Mouse (Mus musculus) CD8-positive naive resting alpha-beta T cell, adult 57 days (primary cell): ENCODE data around the gene Olfr1275. TPM values are rescaled to one million over a fixed set of nuclear protein-coding genes. Genes with fewer than 3 reads are reported as not detected.

Source experiments
- total RNA-seq: library from RNA; stranded (reverse); gene quantifications from one replicate; pipeline ENCODE4 v1.2.4, GENCODE M21; 2023

Olfr1275 gene
- total RNA-seq = not detected

GRCm38 (mm10) chr2:111235186-111235585 is at the start of gene Olfr1275:
Olfr1275 (minus strand) TSS chr2:111235286.

DNA sequence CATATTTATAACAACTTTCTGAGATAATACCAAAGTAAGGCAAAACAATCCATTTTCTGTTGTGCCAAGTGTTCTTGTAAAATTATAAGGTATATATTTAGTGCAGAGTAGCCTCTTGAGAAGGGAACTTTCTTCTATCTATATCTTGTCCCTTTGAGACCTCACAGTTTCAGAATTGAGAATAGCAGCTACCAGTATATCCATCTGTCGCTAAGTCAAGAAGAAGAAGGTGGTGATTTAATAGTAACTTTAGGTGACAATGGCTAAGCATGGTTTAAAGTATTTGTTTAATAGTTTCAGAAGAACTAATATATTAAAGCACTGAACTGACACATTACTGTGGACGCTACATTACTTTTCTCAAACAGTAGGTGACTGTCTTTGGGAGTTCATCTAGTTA is 38.9 kb upstream of the Olfr1275 start, which contains the start of gene Olfr1277:
Olfr1277 (minus strand) TSS at position 101 of the 400 bp plus-strand sequence.

DNA sequence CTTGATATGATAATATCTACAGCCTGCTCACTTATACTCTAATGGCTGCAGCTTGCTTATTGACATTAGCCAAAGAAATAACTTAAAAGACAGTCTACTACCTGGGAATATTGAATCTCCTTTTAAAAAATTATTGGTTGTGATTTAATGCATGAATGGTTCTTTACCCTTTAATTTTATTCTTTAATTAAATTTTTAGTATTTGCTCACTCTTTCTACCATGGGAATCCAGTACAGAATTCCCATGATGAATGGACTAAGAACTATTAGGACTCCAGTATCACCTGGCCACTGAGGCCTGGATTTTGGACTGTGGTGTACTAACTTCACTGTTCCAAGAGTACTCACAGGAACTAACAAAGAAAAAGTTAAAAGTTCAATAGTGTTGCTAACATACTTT is 19.1 kb upstream of the Olfr1275 start, which contains the start of gene Olfr1276:
Olfr1276 (plus strand) TSS at position 301 of the 400 bp plus-strand sequence.

GRCm38 (mm10) chr2:111229502-111229901 is 5.6 kb downstream of the Olfr1275 start, which contains the start of gene 4930430A15Rik:
4930430A15Rik (minus strand) TSS chr2:111229602.

Other genes with a start within 250 kb of the Olfr1275 start
- gene Gm13941, start 129.3 kb downstream of the Olfr1275 start, total RNA-seq = not detected
- gene Gm15130, start 82.3 kb downstream of the Olfr1275 start, total RNA-seq = not detected
- gene 4930430A15Rik, start 5.7 kb downstream of the Olfr1275 start, total RNA-seq = not detected
- gene Olfr1276, start 19.2 kb upstream of the Olfr1275 start, total RNA-seq = not detected
- gene Olfr1277, start 38.8 kb upstream of the Olfr1275 start, total RNA-seq = not detected
- gene Olfr1278, start 54.9 kb upstream of the Olfr1275 start, total RNA-seq = not detected
- not detected for gene Olfr1279, start 65.3 kb upstream of the Olfr1275 start, total RNA-seq
- gene Olfr1280, start 78.7 kb upstream of the Olfr1275 start, total RNA-seq = not detected
- not detected for gene Olfr1281, start 91.2 kb upstream of the Olfr1275 start, total RNA-seq
- gene Olfr1282, start 100.8 kb upstream of the Olfr1275 start, total RNA-seq = not detected
- not detected for gene Olfr1283, start 131.5 kb upstream of the Olfr1275 start, total RNA-seq
- not detected for gene Olfr1284, start 140.2 kb upstream of the Olfr1275 start, total RNA-seq
- not detected for gene Olfr1286, start 187.8 kb upstream of the Olfr1275 start, total RNA-seq
- gene Olfr1287, start 213.9 kb upstream of the Olfr1275 start, total RNA-seq = not detected
- not detected for gene Olfr1288, start 238.8 kb upstream of the Olfr1275 start, total RNA-seq
- gene Olfr1289, start 245.5 kb upstream of the Olfr1275 start, total RNA-seq = not detected